Mouse (Mus musculus) lung, postnatal 0 days (tissue): ENCODE measurements around the gene Gm21964.

ENCODE experiments used
- CTCF ChIP-seq: IDR thresholded peaks from 2 replicates; pipeline ENCODE4 v1.5.1; 2016; ENCODE audit warnings: antibody characterized with exemption, mild to moderate bottlenecking
- EP300 ChIP-seq: IDR thresholded peaks from 2 replicates; pipeline ENCODE4 v1.6.1; 2016; ENCODE audit warnings: antibody characterized with exemption, mild to moderate bottlenecking, control low read depth

DNA sequence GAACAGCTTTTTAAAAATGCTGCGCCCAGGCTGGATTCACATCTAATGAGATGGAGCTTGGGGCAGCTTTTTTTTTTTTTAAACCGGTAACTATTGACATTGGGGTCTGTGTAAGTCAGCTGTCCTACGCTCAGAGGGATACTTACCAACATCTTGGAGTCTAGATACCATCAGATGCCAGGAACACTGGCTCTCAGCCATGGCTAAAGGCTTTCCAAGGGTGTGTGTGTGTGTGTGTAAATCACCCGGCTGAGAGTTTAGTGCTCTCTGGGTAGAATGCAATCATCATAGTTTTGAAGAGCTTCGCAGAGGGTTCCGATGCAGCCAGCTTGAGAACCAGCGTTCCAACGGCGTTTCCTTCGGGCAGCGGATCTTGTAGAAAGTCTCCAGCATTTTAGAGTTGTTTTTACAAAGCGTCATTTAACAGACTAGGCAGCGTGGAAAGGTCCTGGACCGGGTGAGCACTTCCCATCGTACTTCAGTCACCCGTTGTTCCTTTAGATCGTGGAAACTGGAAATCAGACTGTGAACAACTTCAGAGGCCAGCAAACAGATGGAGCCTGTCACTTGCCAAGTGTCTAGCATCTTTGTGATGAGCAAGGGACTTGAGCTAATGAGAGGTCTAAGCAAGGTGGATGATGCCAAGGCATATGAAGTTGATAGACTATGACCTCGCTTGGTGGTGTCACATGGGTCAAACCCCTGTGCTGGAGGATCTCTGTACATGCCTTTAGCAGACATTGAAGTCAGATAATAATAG lies 36.2 kb upstream of the Gm21964 start:
- TF ChIP-seq CTCF (no peak), EP300 (no peak)
